Comparison of ENCODE assay signal across 10 mouse cellular contexts in genomic region chr17:71693313-71693712, GRCm38 (mm10). TPM values are rescaled to one million over a fixed set of nuclear protein-coding genes. Genes with fewer than 3 reads are reported as not detected.
A peak's percentile ranks its signal among the peaks of the same experiment; 100 is the strongest.
DNase-seq lines count a peak whose midpoint lies in the region; ATAC-seq lines count a peak whose summit lies in the region.
"Had no signal": no experiment of that assay in that cellular context is flagged by ENCODE, and none has a peak within 500 bp of the region (broad histone marks: within the 10 kb centered on the region; RNA-seq: fewer than 3 reads in every experiment).

No protein-coding gene starts in this region.

- no peaks in the 10 kb centered on the region for H3K36me3 ChIP-seq in midbrain, embryonic 10.5 days
- no peaks in the 10 kb centered on the region for H3K36me3 ChIP-seq in midbrain, embryonic 13.5 days
- H3K36me3 ChIP-seq: forebrain, embryonic 12.5 days had no signal

- H3K9ac ChIP-seq in midbrain, embryonic 13.5 days (replicated peaks) = no peak overlapping the region
- H3K9ac ChIP-seq: forebrain, embryonic 12.5 days had no signal

- H3K9me3 ChIP-seq in midbrain, embryonic 10.5 days (replicated peaks) = 0 out of 2 replicates have a peak, but pooled peaks cover 3% of the 10 kb centered on the region
- H3K9me3 ChIP-seq in midbrain, embryonic 13.5 days = no peaks in the 10 kb centered on the region
- H3K9me3 ChIP-seq: forebrain, embryonic 12.5 days had no signal

- peaks cover 31% of the 10 kb centered on the region for H3K4me1 ChIP-seq in midbrain, embryonic 10.5 days
- peaks cover 21% of the 10 kb centered on the region for H3K4me1 ChIP-seq in midbrain, embryonic 13.5 days (replicated peaks)

- 52% methylated on average over 5 of the region's 5 CpGs for WGBS in midbrain, embryonic 10.5 days
- WGBS in midbrain, embryonic 13.5 days = 35% methylated on average over 5 of the region's 5 CpGs

- H3K27ac ChIP-seq in midbrain, embryonic 10.5 days (replicated peaks) = peak overlapping the region; percentile 52
- H3K27ac ChIP-seq in midbrain, embryonic 13.5 days = no peak overlapping the region
- H3K27ac ChIP-seq: forebrain, embryonic 12.5 days had no signal

- H3K4me3 ChIP-seq in midbrain, embryonic 10.5 days = no peak overlapping the region
- H3K4me3 ChIP-seq in midbrain, embryonic 13.5 days (replicated peaks) = no peak overlapping the region
- H3K4me3 ChIP-seq: forebrain, embryonic 12.5 days had no signal

- no peaks in the 10 kb centered on the region for H3K27me3 ChIP-seq in midbrain, embryonic 10.5 days (ENCODE audit: low read depth, poor library complexity, severe bottlenecking)
- no peaks in the 10 kb centered on the region for H3K27me3 ChIP-seq in midbrain, embryonic 13.5 days
- H3K27me3 ChIP-seq: forebrain, embryonic 12.5 days had no signal

- ATAC-seq in midbrain, embryonic 13.5 days = no peak

- peak; percentile 17 for DNase-seq in gastrocnemius, adult 18-20 months (ENCODE audit: low spot score)
- DNase-seq in gastrocnemius, postnatal 10 days = no peak
- DNase-seq in midbrain, embryonic 10.5 days (ENCODE audit: low spot score) = peak; percentile 37
- DNase-seq in layer of hippocampus, postnatal 36 days = peak; percentile 44 to 50
- peak; percentile 68 to 72 for DNase-seq in right cerebral cortex, postnatal 10 days (ENCODE audit: low spot score in 2 of 2)
- no peak for DNase-seq in natural killer cell, adult 2 months (ENCODE audit: low spot score in 2 of 2)
- DNase-seq in thymus, postnatal 0 days (ENCODE audit: low spot score) = no peak
- DNase-seq: cerebellum, adult 8-10 months had no signal

- no peak overlapping the region for H3K4me2 ChIP-seq in midbrain, embryonic 13.5 days (replicated peaks)
- H3K4me2 ChIP-seq: forebrain, embryonic 12.5 days had no signal

RNA-seq across cellular contexts. Expression of gene Togaram2, which starts 20.3 kb away (rescaled TPM):
- total RNA-seq in gastrocnemius, adult 18-20 months (2021) = 1 to 10 TPM; 2.4 to 4.9 TPM
- under 1 TPM; 0.38 to 0.49 TPM for total RNA-seq in gastrocnemius, postnatal 10 days (2021)
- polyA plus RNA-seq in midbrain, embryonic 10.5 days (2016; fragmentation: Nextera tagmentation; extraction: Ambion mirVana) = not detected in 2 replicates
- 0.27 and 0.49 TPM in 2 replicates for polyA plus RNA-seq in midbrain, embryonic 13.5 days (2015; fragmentation: Nextera tagmentation; extraction: Ambion mirVana)
- total RNA-seq in layer of hippocampus, postnatal 36 days (2021) = 1 to 10 TPM; 1.0 to 1.6 TPM
- 0.53 and 0.62 TPM in 2 replicates for polyA plus RNA-seq in thymus, postnatal 0 days (2015; fragmentation: Nextera tagmentation; extraction: Ambion mirVana)

RNA-seq across cellular contexts. Expression of gene Pcare, which starts 59.4 kb away (rescaled TPM):
- under 1 TPM in 1 of 2 experiments, not detected in 1; 0.05 TPM for total RNA-seq in gastrocnemius, adult 18-20 months (2021)
- total RNA-seq in gastrocnemius, postnatal 10 days (2021) = under 1 TPM in 1 of 2 experiments, not detected in 1; 0.05 TPM
- polyA plus RNA-seq in midbrain, embryonic 10.5 days (2016; fragmentation: Nextera tagmentation; extraction: Ambion mirVana) = not detected in 2 replicates
- polyA plus RNA-seq in midbrain, embryonic 13.5 days (2015; fragmentation: Nextera tagmentation; extraction: Ambion mirVana) = not detected in 2 replicates
- under 1 TPM in 1 of 2 experiments, not detected in 1; 0.07 TPM for total RNA-seq in layer of hippocampus, postnatal 36 days (2021)
- not detected in 2 replicates for polyA plus RNA-seq in thymus, postnatal 0 days (2015; fragmentation: Nextera tagmentation; extraction: Ambion mirVana)
- polyA plus RNA-seq: forebrain, embryonic 12.5 days had no signal

Comparison
In these comparisons a context has a peak if more than half of its experiments do, and no peak if none do; other contexts are left out.
1. DNase-seq: peak in gastrocnemius, adult 18-20 months (single experiment), midbrain, embryonic 10.5 days (single experiment), layer of hippocampus, postnatal 36 days (2 of 2) and right cerebral cortex, postnatal 10 days (2 of 2); none in gastrocnemius, postnatal 10 days (single experiment), natural killer cell, adult 2 months (0 of 2) and thymus, postnatal 0 days (single experiment).